Mouse (Mus musculus): Measurements from ENCODE around the gene Chd3.
"Not testable (repeated sequence)": the region's sequence is repeated elsewhere in the genome, so short reads cannot be mapped to it uniquely, and the experiment has no call there.

Gene Chd3

DNA sequence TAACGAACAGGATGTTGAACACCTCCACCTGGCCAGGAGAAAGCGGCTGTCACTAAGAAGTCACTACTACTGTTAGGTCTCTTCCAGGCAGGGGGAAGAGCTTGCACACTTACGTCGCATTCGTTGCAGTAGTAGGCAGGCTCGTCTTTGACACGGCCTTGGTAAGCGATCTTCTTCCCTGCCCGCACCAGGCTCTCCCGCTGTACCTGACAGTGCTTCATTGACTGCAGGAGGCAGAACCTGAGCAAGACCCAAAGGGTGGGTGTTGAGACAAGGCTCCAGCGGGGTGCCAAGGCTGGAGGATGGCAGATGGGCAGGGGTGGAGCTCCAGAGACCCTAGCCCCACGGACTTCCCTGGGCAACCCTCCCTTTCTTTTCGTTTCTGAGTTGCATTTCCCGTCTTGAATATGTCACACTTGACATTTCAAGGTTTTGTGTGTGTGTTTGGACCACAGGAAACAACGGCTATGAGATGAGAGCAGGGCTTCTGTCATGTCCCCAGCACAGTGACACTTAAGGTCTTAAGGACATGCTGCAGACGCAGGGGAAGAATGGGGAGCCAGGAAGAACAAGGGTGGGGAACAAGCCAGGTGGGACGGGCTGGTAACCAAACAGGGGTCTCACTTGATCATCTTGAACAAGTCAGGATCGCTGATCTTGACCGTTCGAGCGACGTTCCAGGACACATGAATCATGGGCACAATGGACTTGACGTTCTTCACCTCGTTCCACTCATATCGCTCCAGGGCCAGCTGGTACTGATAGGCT is 31.1 kb upstream of the Chd3 start:
- no peak for TF ChIP-seq GATA4 (IDR thresholded peaks at IDR 0.05; ENCODE audit: insufficient replicate concordance, low read length)

- no peak for TF ChIP-seq GATA4 (IDR thresholded peaks at IDR 0.05; ENCODE audit: insufficient replicate concordance, low read length)
Measured at GRCm38 (mm10) chr11:69399201-69400082, 30.2 kb upstream of the Chd3 start.

DNA sequence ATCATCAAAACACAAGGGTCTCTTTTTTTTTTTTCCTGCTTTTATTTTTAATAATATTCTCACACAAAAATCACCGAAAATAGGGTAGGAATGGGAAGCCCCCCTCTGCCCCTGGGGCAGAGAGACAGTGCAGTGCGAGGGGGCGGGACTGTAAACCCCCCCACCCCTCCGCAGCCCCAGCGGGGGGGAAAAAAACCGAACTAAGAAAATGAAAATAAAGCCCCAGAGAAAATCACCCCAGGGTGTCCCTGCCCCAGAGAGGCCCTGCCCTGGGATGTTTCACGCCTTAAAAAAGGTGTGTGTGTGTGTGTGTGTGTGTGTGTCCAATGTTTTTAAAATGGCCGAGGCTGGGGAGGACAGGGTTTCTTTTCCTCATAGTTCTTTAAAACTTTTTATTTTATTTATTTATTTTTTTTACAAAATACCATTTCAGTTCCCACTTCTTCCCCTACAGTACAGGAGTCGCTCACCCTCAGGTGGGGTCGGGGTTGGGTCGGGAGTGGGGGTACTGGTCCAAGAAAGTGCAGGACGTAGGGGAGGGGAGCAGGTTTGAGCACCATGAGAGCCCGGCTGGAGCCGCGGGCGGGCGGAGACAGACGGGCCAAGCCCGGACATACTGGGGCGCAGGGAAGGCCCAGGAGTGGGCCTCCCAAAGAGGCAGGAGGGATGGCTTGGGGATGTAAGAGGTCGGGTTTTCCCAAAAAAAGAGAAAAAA is 29.4 kb upstream of the Chd3 start:
- no peak for TF ChIP-seq GATA4 (IDR thresholded peaks at IDR 0.05; ENCODE audit: insufficient replicate concordance, low read length)

DNA sequence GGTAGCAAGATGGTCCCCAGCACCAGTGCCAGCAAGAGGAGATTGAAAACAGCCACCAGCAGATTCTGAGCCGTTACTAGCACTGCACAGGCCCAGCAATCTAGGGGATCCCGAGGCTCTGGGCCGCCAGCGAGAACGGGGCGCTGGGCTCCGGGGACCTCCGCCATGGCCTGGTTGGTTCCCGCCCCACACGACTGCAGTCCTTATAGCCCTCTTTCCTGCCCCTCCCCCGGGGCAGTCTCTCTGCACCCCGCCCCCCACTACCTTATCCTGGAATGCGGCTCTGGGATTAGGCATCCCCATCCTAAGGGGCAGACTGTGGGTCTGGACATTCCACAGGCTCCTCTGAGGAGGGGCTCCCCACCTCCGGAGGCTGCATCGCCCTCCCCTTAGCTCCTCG is 28.9 kb upstream of the Chd3 start, which contains the start of gene Tmem88:
Tmem88 (minus strand) TSS at position 176 of the 400 bp plus-strand sequence.
- no peak for TF ChIP-seq GATA4 (IDR thresholded peaks at IDR 0.05; ENCODE audit: insufficient replicate concordance, low read length)

DNA sequence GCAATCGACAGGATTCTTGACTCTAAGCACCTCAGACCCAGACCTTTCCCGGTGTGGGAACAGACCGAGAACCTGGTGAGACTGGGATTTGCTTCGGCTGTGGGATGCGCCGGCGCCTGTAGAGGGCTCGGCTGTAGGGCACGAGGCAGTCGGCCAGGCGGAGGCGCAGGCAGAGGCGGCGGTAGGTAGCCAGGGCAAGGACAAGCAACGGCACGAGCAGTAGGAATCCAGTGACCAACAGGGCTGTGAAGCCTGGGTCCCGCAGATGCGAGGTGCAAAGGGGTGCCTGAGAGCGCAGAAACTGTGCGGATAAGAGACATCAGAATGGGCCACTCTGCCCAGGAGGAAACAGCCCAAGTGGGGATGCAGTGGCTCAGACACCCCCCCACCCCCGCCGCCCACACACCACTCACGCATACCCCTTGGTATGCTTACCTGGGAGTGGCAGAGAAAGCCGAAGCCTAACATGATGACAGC is 28.4 kb upstream of the Chd3 start:
- TF ChIP-seq GATA4 (IDR thresholded peaks at IDR 0.05; ENCODE audit: insufficient replicate concordance, low read length): no peak

GRCm38 (mm10) chr11:69396772-69397171 is 27.6 kb upstream of the Chd3 start:
- peak; percentile 85; the same call in 1 of the 2 replicates for TF ChIP-seq GATA4 (IDR thresholded peaks at IDR 0.05; ENCODE audit: insufficient replicate concordance, low read length)

DNA sequence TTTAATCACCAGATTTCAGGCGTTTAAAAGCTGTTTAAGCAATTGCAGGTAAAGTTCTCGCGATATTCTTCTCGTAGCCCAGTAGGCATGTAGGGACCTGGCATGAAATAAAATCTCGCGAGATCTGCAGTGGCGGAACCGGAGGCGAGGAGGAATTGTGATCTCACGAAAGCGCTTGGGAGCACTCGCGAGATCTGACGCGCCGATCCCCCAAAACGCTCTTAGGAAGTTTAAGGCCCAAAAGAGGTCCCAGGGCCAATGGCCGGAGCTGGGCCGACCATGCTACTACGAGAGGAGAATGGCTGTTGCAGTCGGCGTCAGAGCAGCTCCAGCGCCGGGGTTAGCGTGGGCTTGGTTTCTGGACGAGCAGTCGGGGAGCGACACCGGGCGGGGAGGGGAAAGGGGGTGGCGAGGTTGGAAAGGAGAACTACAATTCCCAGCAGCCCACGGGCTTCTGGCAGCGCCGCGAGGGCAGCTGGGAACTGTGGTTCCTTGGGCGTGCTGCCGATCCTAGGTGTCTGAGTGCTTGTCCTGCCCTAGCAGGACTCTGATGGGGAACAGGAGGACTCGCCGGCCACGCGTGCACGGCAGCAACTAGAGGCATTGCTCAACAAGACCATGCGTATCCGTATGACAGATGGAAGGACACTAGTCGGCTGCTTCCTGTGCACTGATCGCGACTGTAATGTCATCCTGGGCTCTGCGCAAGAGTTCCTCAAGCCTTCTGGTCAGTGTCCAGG is 26.6 kb upstream of the Chd3 start:
- no peak for TF ChIP-seq GATA4 (IDR thresholded peaks at IDR 0.05; ENCODE audit: insufficient replicate concordance, low read length)

DNA sequence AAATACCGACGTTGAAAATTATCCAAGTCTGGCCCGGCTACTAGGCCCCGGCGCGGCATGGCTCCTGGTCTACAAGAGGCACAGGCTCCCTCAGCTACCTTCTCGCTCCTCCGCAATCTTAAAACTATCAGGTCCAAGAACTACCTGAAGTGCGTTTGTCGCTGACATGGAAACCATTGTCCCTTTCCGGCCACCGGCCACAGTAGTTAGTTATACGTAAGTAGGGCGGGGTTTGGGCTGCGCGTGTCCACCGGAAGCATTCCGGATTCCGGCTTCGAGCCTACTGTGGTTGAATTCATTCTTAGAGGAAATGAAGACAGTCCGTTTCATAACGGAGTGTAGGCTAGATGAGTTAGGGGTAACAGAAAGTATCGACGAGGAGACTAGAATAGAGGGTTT is 26.0 kb upstream of the Chd3 start, which contains the start of the genes Naa38 and Cyb5d1:
Naa38 (plus strand) TSS at position 253 of the 399 bp plus-strand sequence.
Cyb5d1 (minus strand) TSS at position 397 of the 399 bp plus-strand sequence.
- not testable (repeated sequence) for TF ChIP-seq GATA4 (IDR thresholded peaks at IDR 0.05; ENCODE audit: insufficient replicate concordance, low read length)

GRCm38 (mm10) chr11:69390400-69391034 is 21.3 kb upstream of the Chd3 start:
- TF ChIP-seq GATA4 (IDR thresholded peaks at IDR 0.05; ENCODE audit: insufficient replicate concordance, low read length): no peak

DNA sequence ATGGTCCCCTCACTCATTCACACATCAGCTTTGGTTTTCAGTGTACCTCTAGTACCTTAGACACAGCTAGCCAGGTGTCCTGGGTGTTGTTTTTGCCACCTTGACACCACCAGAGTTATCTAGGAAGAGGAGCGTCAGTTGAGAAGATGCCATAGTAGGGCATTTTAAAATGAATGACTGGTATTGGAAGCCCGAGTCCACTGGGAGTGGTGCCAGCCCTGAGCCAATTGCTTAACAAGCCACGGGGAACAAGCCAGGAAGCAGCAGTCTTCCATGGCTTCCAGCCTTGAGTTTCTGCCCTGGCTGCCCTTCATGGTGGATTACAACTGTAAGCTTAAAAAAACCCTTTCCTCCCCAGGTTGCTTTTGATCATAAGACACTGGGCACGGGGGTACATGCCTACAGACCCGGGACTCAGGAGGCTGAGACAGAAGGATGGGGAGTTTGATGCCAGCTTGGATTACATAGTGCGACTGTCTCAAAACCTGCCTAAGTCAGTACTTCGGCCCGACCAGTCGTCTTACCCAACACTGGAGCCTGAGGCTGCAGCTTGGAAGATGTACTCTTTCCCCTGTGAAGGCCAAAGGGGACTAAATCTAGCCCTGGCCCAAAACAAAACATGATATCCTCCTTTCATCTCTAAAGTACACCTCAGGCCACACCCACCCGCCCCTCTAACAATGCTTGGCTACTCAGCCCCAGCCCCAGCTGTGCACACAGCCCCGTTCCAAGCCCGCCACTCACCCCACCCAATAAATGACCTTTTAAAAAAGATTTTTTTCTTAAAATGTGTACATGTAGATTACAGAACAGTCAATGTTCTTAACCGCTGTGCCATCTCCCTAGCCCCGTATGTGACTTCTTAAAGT is 20.6 kb upstream of the Chd3 start:
- no peak for TF ChIP-seq GATA4 (IDR thresholded peaks at IDR 0.05; ENCODE audit: insufficient replicate concordance, low read length)

DNA sequence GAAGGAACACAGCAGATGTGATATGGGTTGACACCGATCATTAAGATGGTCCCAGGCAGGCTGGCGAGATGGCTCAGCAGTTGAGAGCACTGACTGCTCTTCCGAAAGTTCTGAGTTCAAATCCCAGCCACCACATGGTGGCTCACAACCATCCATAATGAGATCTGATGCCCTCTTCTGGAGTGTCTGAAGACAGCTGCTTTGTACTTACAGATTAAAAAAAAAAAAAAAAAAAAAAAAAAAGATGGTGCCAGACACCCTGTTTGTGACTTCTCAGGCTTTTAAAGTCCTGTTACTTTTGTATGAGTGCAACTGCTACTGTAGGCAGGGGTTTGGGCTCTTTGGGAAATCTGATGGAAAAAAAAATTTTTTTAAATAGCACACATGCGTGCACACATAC is 19.5 kb upstream of the Chd3 start:
- no peak for TF ChIP-seq GATA4 (IDR thresholded peaks at IDR 0.05; ENCODE audit: insufficient replicate concordance, low read length)

GRCm38 (mm10) chr11:69386758-69387157 is 17.6 kb upstream of the Chd3 start:
- no peak for TF ChIP-seq GATA4 (IDR thresholded peaks at IDR 0.05; ENCODE audit: insufficient replicate concordance, low read length)

DNA sequence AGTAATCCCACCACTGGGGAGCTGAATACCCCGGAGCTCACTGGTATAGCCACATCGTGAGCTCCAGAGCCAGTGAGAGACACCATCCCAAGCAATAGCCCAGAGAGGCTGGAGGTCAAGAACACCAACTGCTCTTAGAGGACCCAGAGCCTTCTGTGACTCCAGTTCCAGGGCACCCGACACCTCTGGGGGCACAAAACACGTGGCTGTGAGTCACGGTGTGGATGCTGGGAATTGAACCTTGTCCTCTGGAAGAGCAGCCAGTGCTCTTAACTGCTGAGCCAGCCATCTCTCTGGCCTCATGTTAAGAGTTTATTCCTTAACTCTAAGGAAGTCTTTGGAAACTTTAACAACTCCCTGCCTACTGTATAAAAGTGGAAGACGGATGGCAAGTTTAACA is 15.8 kb upstream of the Chd3 start:
- no peak for TF ChIP-seq GATA4 (IDR thresholded peaks at IDR 0.05; ENCODE audit: insufficient replicate concordance, low read length)
